Mouse (Mus musculus): ENCODE results near the gene Gpr37l1.

DNA sequence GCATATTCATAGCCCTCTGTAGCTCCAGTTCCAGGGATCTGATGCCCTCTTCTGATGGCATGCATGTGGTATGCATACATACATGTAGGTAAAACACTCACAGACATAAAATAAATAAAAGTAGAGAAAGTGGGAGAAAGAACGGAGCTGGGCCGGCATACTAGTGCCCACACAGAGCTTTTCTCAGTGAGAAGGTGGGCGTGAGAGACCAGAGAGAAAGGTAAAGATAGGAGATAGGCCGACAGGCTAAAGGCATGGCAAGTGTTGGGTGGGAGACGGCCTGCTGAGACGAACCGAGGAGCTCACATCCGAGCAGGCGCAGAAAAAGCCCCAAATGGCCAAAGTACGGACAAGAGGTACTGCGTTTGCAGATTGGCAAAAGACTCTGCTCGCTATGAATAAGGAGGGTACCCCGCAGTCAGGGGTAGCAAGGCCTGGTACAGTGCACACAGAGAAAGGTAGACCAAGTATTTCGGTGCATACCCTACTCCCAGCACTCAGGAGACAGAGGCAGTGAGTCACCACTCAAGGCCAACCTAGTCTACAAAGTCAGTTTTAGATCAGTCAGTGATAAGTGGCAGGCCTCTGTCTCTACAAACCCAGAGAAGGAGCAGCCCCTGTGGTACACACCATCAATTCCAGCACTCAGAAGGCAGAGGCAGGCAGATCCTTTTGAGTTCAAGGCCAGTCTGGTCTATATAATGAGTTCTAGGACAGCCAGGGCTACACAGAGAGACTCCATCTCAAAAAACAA is 39.3 kb upstream of the Gpr37l1 start:
- TF ChIP-seq CTCF (conservative IDR thresholded peaks at IDR 0.05; ENCODE audit: insufficient read depth, insufficient read length, low read depth, low read length): no peak
- TF ChIP-seq POLR2A (IDR thresholded peaks at IDR 0.05; ENCODE audit: low read depth, low read length): no peak
